Mouse (Mus musculus) cerebellum, adult 2 months (tissue): ENCODE data around the gene Fam186a.

Experiments used
- CTCF ChIP-seq: fragments of 200-500 bp; IDR thresholded peaks from 2 replicates; pipeline ENCODE4 v1.5.1; 2011; ENCODE audit warnings: low read depth, mild to moderate bottlenecking, control low read depth, low read length, moderate library complexity, borderline replicate concordance; ENCODE audit not compliant: insufficient read depth
- POLR2A ChIP-seq: fragments of 200-500 bp; IDR thresholded peaks from 2 replicates; pipeline ENCODE4 v1.6.1; 2011; ENCODE audit warnings: low read length, control low read depth, borderline replicate concordance; ENCODE audit not compliant: insufficient read depth

GRCm38 (mm10) chr15:99970606-99971005 lies 3.7 kb upstream of the Fam186a start:
- TF ChIP-seq CTCF (no peak), POLR2A (no peak)
